Mouse (Mus musculus) spleen, adult 18-20 months (tissue): ENCODE measurements around the gene Ehd4.

Experiments
- DNase-seq, 2 experiments: peaks; one replicate each; pipeline ENCODE4 v3.0.0; 2022; ENCODE audit warnings: mixed read lengths in 2 of 2

The Ehd4 gene

GRCm38 (mm10) chr2:120106397-120106973 is 47.9 kb downstream of the Ehd4 start:
- DNase-seq: no peak

GRCm38 (mm10) chr2:120105861-120106260 is 48.5 kb downstream of the Ehd4 start:
- DNase-seq: no peak

- peak in 1 of 2 experiments; percentile 22 for DNase-seq
Observed at GRCm38 (mm10) chr2:120102881-120103280, 51.5 kb downstream of the Ehd4 start.

GRCm38 (mm10) chr2:120102450-120102849 is 52.0 kb downstream of the Ehd4 start:
- DNase-seq: no peak

GRCm38 (mm10) chr2:120101961-120102360 is 52.4 kb downstream of the Ehd4 start:
- DNase-seq: no peak

GRCm38 (mm10) chr2:120099886-120100285 is 54.5 kb downstream of the Ehd4 start:
- DNase-seq: peak in 1 of 2 experiments; percentile 15

- no peak for DNase-seq
Observed at GRCm38 (mm10) chr2:120099263-120099662, 55.1 kb downstream of the Ehd4 start.

GRCm38 (mm10) chr2:120098781-120099202 is 55.6 kb downstream of the Ehd4 start:
- DNase-seq: no peak

GRCm38 (mm10) chr2:120097868-120098267 is 56.5 kb downstream of the Ehd4 start:
- peak; percentile 49 to 54 for DNase-seq

- DNase-seq: no peak
Observed at GRCm38 (mm10) chr2:120096711-120097110, 57.7 kb downstream of the Ehd4 start.

- DNase-seq: no peak
Observed at GRCm38 (mm10) chr2:120096191-120096590, 58.2 kb downstream of the Ehd4 start.

GRCm38 (mm10) chr2:120095171-120095570 is 59.2 kb downstream of the Ehd4 start:
- no peak for DNase-seq

GRCm38 (mm10) chr2:120093671-120094430 is 60.6 kb downstream of the Ehd4 start:
- DNase-seq: peak in 1 of 2 experiments; percentile 31

- DNase-seq: no peak
Observed at GRCm38 (mm10) chr2:120090979-120091378, 63.4 kb downstream of the Ehd4 start.

- DNase-seq: no peak
Observed at GRCm38 (mm10) chr2:120087897-120088296, 66.5 kb downstream of the Ehd4 start.

GRCm38 (mm10) chr2:120087391-120087790 is 67.0 kb downstream of the Ehd4 start:
- no peak for DNase-seq

GRCm38 (mm10) chr2:120086038-120086437 is 68.4 kb downstream of the Ehd4 start:
- no peak for DNase-seq

- peak in 1 of 2 experiments; percentile 36 for DNase-seq
Observed at GRCm38 (mm10) chr2:120084593-120085361, 69.6 kb downstream of the Ehd4 start.

- DNase-seq: no peak
Observed at GRCm38 (mm10) chr2:120082416-120082815, 72.0 kb downstream of the Ehd4 start.

GRCm38 (mm10) chr2:120076076-120076705 is 78.2 kb downstream of the Ehd4 start:
- DNase-seq: peak in 1 of 2 experiments; percentile 31

GRCm38 (mm10) chr2:120074096-120074495 is 80.3 kb downstream of the Ehd4 start:
- DNase-seq: no peak

GRCm38 (mm10) chr2:120069466-120069990 is 84.9 kb downstream of the Ehd4 start:
- no peak for DNase-seq
